Mouse (Mus musculus) neural tube, embryonic 12.5 days (tissue): ENCODE measurements around the gene Tgfbr3. TPM values are rescaled to one million over a fixed set of nuclear protein-coding genes. Genes with fewer than 3 reads are reported as not detected.

Experiments used
- ATAC-seq: fragments of 200-750 bp; cut with Nextera tagmentation; 2 replicates; pipeline ENCODE4 v1.8.0; 2017; ENCODE audit warnings: low read depth, mild to moderate bottlenecking, moderate TSS enrichment, moderate library complexity; ENCODE audit not compliant: low FRiP score
- H3K27ac ChIP-seq: fragments of 300-500 bp; sonication (generic); 2 replicates; pipeline ENCODE4 v1.5.1; 2016
- H3K27me3 ChIP-seq: fragments of 300-500 bp; sonication (generic); replicated peaks from 2 replicates; pipeline ENCODE4 v1.6.1; 2016; ENCODE audit warnings: mild to moderate bottlenecking
- H3K36me3 ChIP-seq: fragments of 300-500 bp; sonication (generic); 2 replicates; pipeline ENCODE4 v1.6.1; 2016; ENCODE audit warnings: mild to moderate bottlenecking
- H3K4me1 ChIP-seq: fragments of 300-500 bp; sonication (generic); 2 replicates; pipeline ENCODE4 v1.6.1; 2016
- H3K4me2 ChIP-seq: fragments of 300-500 bp; sonication (generic); replicated peaks from 2 replicates; pipeline ENCODE4 v1.6.1; 2016; ENCODE audit warnings: mild to moderate bottlenecking
- H3K4me3 ChIP-seq: fragments of 300-500 bp; sonication (generic); 2 replicates; pipeline ENCODE4 v1.5.1; 2016
- H3K9ac ChIP-seq: fragments of 300-500 bp; sonication (generic); 2 replicates; pipeline ENCODE4 v1.6.1; 2016; ENCODE audit warnings: mild to moderate bottlenecking
- H3K9me3 ChIP-seq: fragments of 300-500 bp; sonication (generic); 2 replicates; pipeline ENCODE4 v1.6.1; 2016; ENCODE audit warnings: mild to moderate bottlenecking
- WGBS: fragments of 180-500 bp; shearing (Covaris S2); methylation state at CpG from one replicate; pipeline ENCODE4 v1.1.7; 2016; 5-methylcytosine and 5-hydroxymethylcytosine counted together
- polyA plus RNA-seq: library from polyadenylated mRNA; unstranded; fragments of >200 nt; fragmentation: Nextera tagmentation; extraction: Ambion mirVana; gene quantifications from 2 replicates; pipeline ENCODE4 v1.2.1, GENCODE M21; 2016

Tgfbr3 gene
- polyA plus RNA-seq, 1 experiment from 2014 or later: 8.8 TPM

DNA sequence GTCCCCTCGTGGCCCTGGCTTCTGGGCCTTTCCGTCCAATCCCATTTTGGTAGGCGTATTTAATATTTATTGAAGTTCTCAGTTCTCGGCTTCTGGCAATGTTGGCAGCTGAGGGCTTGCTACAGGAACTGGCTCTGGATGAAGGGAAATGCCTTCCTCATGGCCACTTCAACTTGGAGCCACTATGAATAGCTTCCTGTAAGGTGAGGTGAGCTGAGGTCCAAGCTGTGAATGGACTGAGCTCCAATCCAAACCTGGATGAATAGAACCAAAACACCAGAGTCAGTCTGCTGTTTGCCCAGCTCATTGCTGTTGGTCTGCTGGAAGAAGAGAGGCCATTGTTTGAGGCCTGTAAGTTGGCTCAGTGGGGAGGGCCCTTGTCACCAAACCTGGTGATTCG, 203.3 kb downstream of the Tgfbr3 start:
- WGBS: 93% methylated on average over 5 of the region's 5 CpGs
- Histone ChIP-seq H3K4me1 (peaks cover 14% of the 10 kb centered on the region), H3K27me3 (no peaks in the 10 kb centered on the region; the same call in 1 of the 2 replicates), H3K27ac (no peak overlapping the region), H3K4me3 (no peak overlapping the region), H3K36me3 (no peaks in the 10 kb centered on the region), H3K9me3 (no peaks in the 10 kb centered on the region), H3K9ac (no peak overlapping the region), H3K4me2 (no peak overlapping the region)
- no peak for ATAC-seq

DNA sequence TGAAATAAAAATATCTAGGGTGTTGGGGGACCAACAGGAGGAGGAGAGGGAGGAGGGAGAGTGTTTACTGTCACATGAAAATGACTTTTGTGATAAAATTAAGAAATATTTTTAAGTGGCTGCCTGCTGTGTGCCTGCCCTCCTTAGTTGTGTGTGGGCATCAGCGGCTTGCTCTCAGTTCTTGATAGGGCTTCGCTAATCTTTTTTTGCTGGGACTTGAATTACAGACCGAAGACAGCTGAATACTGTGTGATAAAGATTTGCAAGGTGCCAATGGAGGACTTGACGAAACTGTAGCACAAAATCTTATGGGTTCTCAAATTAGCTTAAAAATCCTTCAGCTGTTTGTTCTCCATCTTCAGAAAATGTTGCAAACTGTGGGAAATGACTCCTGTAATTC, 205.0 kb downstream of the Tgfbr3 start:
- no peak for ATAC-seq
- no peaks in the 10 kb centered on the region for H3K36me3 ChIP-seq
- no peak overlapping the region for H3K4me3 ChIP-seq
- H3K4me1 ChIP-seq: peaks cover 17% of the 10 kb centered on the region
- WGBS: 94% methylated on average over 4 of the region's 4 CpGs
- no peaks in the 10 kb centered on the region for H3K9me3 ChIP-seq
- no peak overlapping the region for H3K9ac ChIP-seq
- no peak overlapping the region for H3K4me2 ChIP-seq
- H3K27ac ChIP-seq: no peak overlapping the region
- no peaks in the 10 kb centered on the region for H3K27me3 ChIP-seq

DNA sequence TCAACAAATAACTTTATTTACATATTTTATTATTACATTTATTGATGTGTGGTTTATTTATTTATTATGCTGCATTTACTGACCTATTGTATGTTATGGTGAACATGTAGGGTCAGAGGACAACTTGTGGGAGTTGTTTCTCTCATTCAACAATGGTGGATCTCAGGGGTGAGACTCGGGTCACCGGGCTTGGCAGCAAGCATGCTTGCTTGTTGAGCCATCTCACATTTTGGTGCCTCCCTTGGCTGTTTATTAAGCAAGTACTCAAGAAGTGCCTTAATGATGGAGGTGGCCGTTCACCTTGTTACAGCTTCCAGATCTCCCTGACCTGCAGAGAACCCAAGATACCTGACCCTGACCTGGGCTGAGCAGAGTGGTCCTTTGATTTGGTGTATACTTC, 207.4 kb downstream of the Tgfbr3 start:
- WGBS: 74% methylated on average over 3 of the region's 3 CpGs
- Histone ChIP-seq H3K4me3 (no peak overlapping the region), H3K4me1 (peaks cover 9% of the 10 kb centered on the region), H3K4me2 (no peak overlapping the region), H3K36me3 (no peaks in the 10 kb centered on the region), H3K27me3 (no peaks in the 10 kb centered on the region), H3K9ac (no peak overlapping the region), H3K27ac (no peak overlapping the region), H3K9me3 (no peaks in the 10 kb centered on the region)
- ATAC-seq: no peak

- Histone ChIP-seq H3K4me2 (no peak overlapping the region), H3K4me1 (peaks cover 9% of the 10 kb centered on the region), H3K27me3 (no peaks in the 10 kb centered on the region), H3K27ac (no peak overlapping the region), H3K4me3 (no peak overlapping the region), H3K9ac (no peak overlapping the region), H3K9me3 (no peaks in the 10 kb centered on the region), H3K36me3 (no peaks in the 10 kb centered on the region)
- 65% methylated on average over 12 of the region's 12 CpGs for WGBS
- no peak for ATAC-seq
Observed at GRCm38 (mm10) chr5:107080986-107081624, 208.3 kb downstream of the Tgfbr3 start.

- no peak overlapping the region for H3K27ac ChIP-seq
- 64% methylated on average over 8 of the region's 8 CpGs for WGBS
- no peak overlapping the region for H3K9ac ChIP-seq
Observed at GRCm38 (mm10) chr5:107079920-107080319, 209.5 kb downstream of the Tgfbr3 start.

DNA sequence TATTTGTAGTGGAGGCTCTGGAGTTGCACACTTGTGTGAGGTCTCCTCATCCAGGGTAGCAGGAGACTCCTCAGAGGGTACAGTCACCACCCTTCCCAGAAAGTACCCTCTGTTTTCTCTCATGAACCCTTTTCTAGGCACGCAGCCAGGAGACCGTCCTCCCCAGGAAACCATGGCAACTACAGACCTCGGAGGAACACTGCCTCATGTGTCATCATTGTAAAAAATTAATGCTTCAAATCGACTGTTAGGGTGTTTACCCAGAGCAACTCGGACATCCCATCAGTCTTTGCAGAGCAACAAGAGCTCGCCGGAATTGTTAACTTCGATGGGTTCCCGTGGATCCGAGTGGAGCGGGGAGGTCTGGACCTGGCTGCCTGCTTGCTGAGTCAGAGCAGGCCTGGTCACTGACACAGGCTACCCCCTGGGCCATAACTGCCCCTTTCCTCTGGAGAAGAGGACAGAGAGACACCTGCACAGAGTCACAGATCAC, 210.2 kb downstream of the Tgfbr3 start:
- Histone ChIP-seq H3K9ac (no peak overlapping the region), H3K4me1 (peaks cover 9% of the 10 kb centered on the region), H3K4me2 (no peak overlapping the region), H3K4me3 (no peak overlapping the region), H3K9me3 (no peaks in the 10 kb centered on the region), H3K36me3 (no peaks in the 10 kb centered on the region), H3K27me3 (no peaks in the 10 kb centered on the region), H3K27ac (no peak overlapping the region)
- ATAC-seq: peak; percentile 70; the same call in 1 of the 2 replicates
- WGBS: 45% methylated on average over 11 of the region's 11 CpGs

More at GRCm38 (mm10) chr5:107079920-107080319, 209.5 kb downstream of the Tgfbr3 start:
- no peak overlapping the region for H3K4me2 ChIP-seq
- no peak overlapping the region for H3K4me3 ChIP-seq
- no peaks in the 10 kb centered on the region for H3K9me3 ChIP-seq
- H3K36me3 ChIP-seq: no peaks in the 10 kb centered on the region
- H3K27me3 ChIP-seq: no peaks in the 10 kb centered on the region
- H3K4me1 ChIP-seq: peaks cover 9% of the 10 kb centered on the region
- ATAC-seq: no peak

DNA sequence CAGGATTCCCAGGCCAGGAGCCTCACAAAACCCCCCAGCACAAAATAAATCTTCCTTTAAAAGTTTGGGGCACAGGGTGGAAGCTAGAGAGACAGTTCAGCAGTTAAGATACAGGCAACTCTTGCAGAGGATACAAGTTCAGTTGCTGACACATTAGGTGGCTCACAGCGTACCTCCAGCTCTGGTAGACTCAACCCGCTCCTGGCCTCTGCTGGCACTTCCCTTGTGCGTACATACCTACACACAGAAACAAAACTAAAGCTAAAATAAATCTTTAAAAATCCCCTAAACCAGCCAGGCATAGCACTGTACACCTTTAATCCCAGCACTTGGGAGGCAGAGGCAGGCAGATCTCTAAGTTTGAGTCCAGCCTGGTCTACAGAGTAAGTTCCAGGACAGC, 211.1 kb downstream of the Tgfbr3 start:
- WGBS: 98% methylated on average over 3 of the region's 3 CpGs
- no peak overlapping the region for H3K9ac ChIP-seq
- H3K4me1 ChIP-seq: peaks cover 9% of the 10 kb centered on the region
- H3K27me3 ChIP-seq: no peaks in the 10 kb centered on the region
- no peak overlapping the region for H3K4me2 ChIP-seq
- no peak for ATAC-seq
- no peak overlapping the region for H3K4me3 ChIP-seq
- no peak overlapping the region for H3K27ac ChIP-seq
- H3K9me3 ChIP-seq: no peaks in the 10 kb centered on the region
- H3K36me3 ChIP-seq: no peaks in the 10 kb centered on the region

- peaks cover 9% of the 10 kb centered on the region for H3K4me1 ChIP-seq
- H3K9ac ChIP-seq: no peak overlapping the region
- H3K27me3 ChIP-seq: no peaks in the 10 kb centered on the region
- no peak overlapping the region for H3K4me2 ChIP-seq
- no peak overlapping the region for H3K4me3 ChIP-seq
- H3K27ac ChIP-seq: no peak overlapping the region
- H3K9me3 ChIP-seq: no peaks in the 10 kb centered on the region
- no peak for ATAC-seq
- no peaks in the 10 kb centered on the region for H3K36me3 ChIP-seq
- WGBS: 92% methylated on average over 7 of the region's 7 CpGs
Observed at GRCm38 (mm10) chr5:107077900-107078299, 211.5 kb downstream of the Tgfbr3 start.

- Histone ChIP-seq H3K36me3 (no peaks in the 10 kb centered on the region), H3K4me3 (no peak overlapping the region), H3K4me1 (peaks cover 9% of the 10 kb centered on the region), H3K4me2 (no peak overlapping the region), H3K9me3 (no peaks in the 10 kb centered on the region), H3K9ac (no peak overlapping the region), H3K27ac (no peak overlapping the region), H3K27me3 (no peaks in the 10 kb centered on the region)
- 79% methylated on average over 13 of the region's 13 CpGs for WGBS
- no peak for ATAC-seq
Observed at GRCm38 (mm10) chr5:107074980-107075583, 214.3 kb downstream of the Tgfbr3 start.

DNA sequence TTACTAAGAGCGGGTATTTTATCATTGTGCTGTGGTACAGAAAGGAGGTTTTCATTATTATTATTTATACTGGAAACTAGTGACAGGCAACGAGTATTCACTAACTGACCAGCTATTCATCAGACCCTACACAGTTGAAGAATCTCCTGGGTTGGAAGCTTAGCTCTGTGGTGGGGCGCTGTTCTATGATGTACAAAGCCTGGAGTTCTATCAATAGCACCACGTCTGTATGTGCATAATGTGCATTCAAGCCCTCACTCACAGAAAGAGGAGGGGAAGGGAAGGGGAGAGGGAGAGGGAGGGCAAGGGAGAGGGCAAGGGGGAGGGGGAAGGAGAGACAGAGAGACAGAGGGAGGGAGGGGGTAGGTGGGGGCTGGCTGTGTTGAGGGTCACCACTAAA, 215.1 kb downstream of the Tgfbr3 start:
- no peak overlapping the region for H3K27ac ChIP-seq

DNA sequence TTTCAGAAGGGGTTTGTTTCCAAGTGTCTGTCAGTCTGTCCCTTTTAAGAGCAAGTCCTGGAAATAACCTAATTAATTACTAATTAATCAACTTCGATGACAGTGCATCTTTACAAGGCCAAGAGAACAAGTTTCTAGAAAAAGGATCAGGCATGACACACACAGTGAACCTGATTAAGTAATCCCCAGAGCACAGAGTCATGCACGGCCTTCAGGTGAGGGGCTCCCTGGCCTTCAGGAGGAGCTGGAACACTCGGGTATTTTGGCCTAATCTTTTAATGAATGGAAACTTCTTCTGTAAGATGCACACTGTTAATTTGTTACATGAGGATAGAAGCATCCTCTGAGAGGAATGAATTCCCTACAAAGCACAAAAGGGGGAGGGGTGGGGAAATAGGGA, 215.9 kb downstream of the Tgfbr3 start:
- Histone ChIP-seq H3K4me1 (no peaks in the 10 kb centered on the region), H3K9ac (no peak overlapping the region)
- 52% methylated on average over 3 of the region's 3 CpGs for WGBS

More for the DNA sequence above, 215.1 kb downstream of the Tgfbr3 start:
- no peaks in the 10 kb centered on the region for H3K9me3 ChIP-seq
- no peak for ATAC-seq
- H3K4me2 ChIP-seq: no peak overlapping the region
- no peak overlapping the region for H3K9ac ChIP-seq
- peaks cover 5% of the 10 kb centered on the region for H3K4me1 ChIP-seq
- WGBS: 35% methylated on average over 4 of the region's 4 CpGs
- no peaks in the 10 kb centered on the region for H3K36me3 ChIP-seq
- no peaks in the 10 kb centered on the region for H3K27me3 ChIP-seq
- no peak overlapping the region for H3K4me3 ChIP-seq

DNA sequence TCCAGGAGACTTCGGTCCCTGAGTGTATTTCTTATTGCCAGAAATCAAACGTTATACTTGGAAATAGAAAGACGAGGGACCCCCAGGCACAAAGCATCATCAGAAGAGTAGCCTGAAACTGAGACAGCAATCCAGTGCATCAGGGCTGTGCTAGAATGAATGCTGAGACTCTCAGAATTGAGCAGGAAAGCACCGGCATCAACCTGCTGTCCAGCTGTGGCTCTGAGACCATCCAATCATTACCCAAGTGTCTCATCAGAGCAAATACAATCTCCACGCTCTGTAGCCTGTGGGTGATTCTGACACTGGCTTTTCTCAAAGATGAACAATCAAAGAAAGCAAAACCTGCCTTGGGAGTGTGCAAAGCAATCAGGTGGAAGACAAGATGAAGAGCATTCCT, 221.3 kb downstream of the Tgfbr3 start:
- H3K9ac ChIP-seq: no peak overlapping the region
- H3K9me3 ChIP-seq: no peaks in the 10 kb centered on the region
- H3K27ac ChIP-seq: no peak overlapping the region
- ATAC-seq: no peak
- 79% methylated on average over 5 of the region's 5 CpGs for WGBS
- H3K4me1 ChIP-seq: no peaks in the 10 kb centered on the region
- H3K4me3 ChIP-seq: no peak overlapping the region
- no peaks in the 10 kb centered on the region for H3K27me3 ChIP-seq
- no peak overlapping the region for H3K4me2 ChIP-seq
- no peaks in the 10 kb centered on the region for H3K36me3 ChIP-seq

More for the DNA sequence above, 215.9 kb downstream of the Tgfbr3 start:
- no peak for ATAC-seq
- Histone ChIP-seq H3K27ac (no peak overlapping the region), H3K36me3 (no peaks in the 10 kb centered on the region), H3K4me3 (no peak overlapping the region), H3K27me3 (no peaks in the 10 kb centered on the region), H3K4me2 (no peak overlapping the region), H3K9me3 (no peaks in the 10 kb centered on the region)

GRCm38 (mm10) chr5:107067531-107067930, 221.9 kb downstream of the Tgfbr3 start:
- Histone ChIP-seq H3K4me3 (no peak overlapping the region), H3K4me2 (no peak overlapping the region), H3K36me3 (no peaks in the 10 kb centered on the region), H3K4me1 (no peaks in the 10 kb centered on the region), H3K27ac (no peak overlapping the region), H3K27me3 (no peaks in the 10 kb centered on the region), H3K9me3 (no peaks in the 10 kb centered on the region), H3K9ac (no peak overlapping the region)
- 84% methylated on average over 7 of the region's 7 CpGs for WGBS
- no peak for ATAC-seq
